Mouse (Mus musculus) forebrain, embryonic 14.5 days (tissue): ENCODE measurements around the gene Ky. TPM values are rescaled to one million over a fixed set of nuclear protein-coding genes. Genes with fewer than 3 reads are reported as not detected.

Source experiments
- ATAC-seq: fragments of 200-750 bp; cut with Nextera tagmentation; 2 replicates; pipeline ENCODE4 v1.8.0; 2017; ENCODE audit warnings: mild to moderate bottlenecking, moderate library complexity
- DNase-seq: peaks from one replicate; pipeline ENCODE4 v3.0.0-alpha.2; 2015; ENCODE audit warnings: low spot score
- H3K27ac ChIP-seq: fragments of 300-500 bp; sonication (generic); 2 replicates; pipeline ENCODE4 v1.5.1; 2014; ENCODE audit warnings: low read depth, mild to moderate bottlenecking, control low read depth, low read length, moderate library complexity
- H3K27me3 ChIP-seq: fragments of 300-500 bp; sonication (generic); replicated peaks from 2 replicates; pipeline ENCODE4 v1.6.1; 2014; ENCODE audit warnings: low read length, control low read depth, mixed read lengths; ENCODE audit not compliant: control insufficient read depth, insufficient read depth
- H3K36me3 ChIP-seq: fragments of 300-500 bp; sonication (generic); 2 replicates; pipeline ENCODE4 v1.6.1; 2014; ENCODE audit warnings: low read length, control low read depth; ENCODE audit not compliant: control insufficient read depth, insufficient read depth
- H3K4me1 ChIP-seq: fragments of 300-500 bp; sonication (generic); 2 replicates; pipeline ENCODE4 v1.6.1; 2014; ENCODE audit warnings: antibody characterized with exemption, low read length, control low read depth; ENCODE audit not compliant: control insufficient read depth, insufficient read depth
- H3K4me2 ChIP-seq: fragments of 300-500 bp; sonication (generic); 2 replicates; pipeline ENCODE4 v1.6.1; 2014; ENCODE audit warnings: mild to moderate bottlenecking, control low read depth, low read length
- H3K4me3 ChIP-seq: fragments of 300-500 bp; sonication (generic); 2 replicates; pipeline ENCODE4 v1.5.1; 2014; ENCODE audit warnings: low read depth, low read length, control low read depth
- H3K9ac ChIP-seq: fragments of 300-500 bp; sonication (generic); 2 replicates; pipeline ENCODE4 v1.6.1; 2014; ENCODE audit warnings: mild to moderate bottlenecking, low read length, control low read depth, moderate library complexity
- H3K9me3 ChIP-seq: fragments of 300-500 bp; sonication (generic); replicated peaks from 2 replicates; pipeline ENCODE4 v1.6.1; 2016; ENCODE audit warnings: low read length, control low read depth, mixed read lengths; ENCODE audit not compliant: control insufficient read depth
- WGBS: fragments of 180-500 bp; shearing (Covaris S2); extraction: QIAGEN DNeasy Blood & Tissue Kit; methylation state at CpG from one replicate; pipeline ENCODE4 v1.1.7; 2014; 5-methylcytosine and 5-hydroxymethylcytosine counted together
- polyA plus RNA-seq: library from polyadenylated mRNA; unstranded; fragments of >200 nt; fragmentation: Nextera tagmentation; extraction: Ambion mirVana; gene quantifications from 2 replicates; pipeline ENCODE4 v1.2.1, GENCODE M21; 2014

The Ky gene
- polyA plus RNA-seq, 1 experiment from 2014 or later, result 0.30 TPM

DNA sequence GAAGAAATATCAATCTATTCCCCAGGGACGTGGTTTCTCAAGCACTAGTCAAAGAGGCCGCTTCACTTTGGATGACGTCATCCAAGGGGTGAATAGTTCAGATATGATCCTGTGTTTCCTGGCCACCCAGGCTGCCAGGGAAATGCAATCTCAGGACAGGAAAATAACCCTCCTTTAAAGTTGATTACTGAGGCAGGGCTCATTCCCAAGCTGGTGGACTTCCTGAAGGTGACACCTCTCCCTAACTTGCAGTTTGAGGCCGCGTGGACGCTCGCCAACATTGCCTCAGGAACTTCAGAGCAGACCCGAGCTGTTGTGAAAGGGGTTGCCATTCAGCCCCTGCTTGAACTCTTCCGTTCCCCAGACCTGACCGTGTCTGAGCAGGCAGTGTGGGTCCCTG, 46.2 kb downstream of the Ky start:
- H3K9ac ChIP-seq, result no peak overlapping the region
- no peak overlapping the region for H3K27ac ChIP-seq
- no peaks in the 10 kb centered on the region for H3K36me3 ChIP-seq
- H3K9me3 ChIP-seq, result no peaks in the 10 kb centered on the region
- no peak for DNase-seq
- H3K4me2 ChIP-seq, result no peak overlapping the region
- no peak overlapping the region for H3K4me3 ChIP-seq
- 0 out of 2 replicates have a peak, but pooled peaks cover 14% of the 10 kb centered on the region for H3K27me3 ChIP-seq
- 81% methylated on average over 10 of the region's 10 CpGs for WGBS
- peaks cover 4% of the 10 kb centered on the region for H3K4me1 ChIP-seq
- ATAC-seq, result no peak

DNA sequence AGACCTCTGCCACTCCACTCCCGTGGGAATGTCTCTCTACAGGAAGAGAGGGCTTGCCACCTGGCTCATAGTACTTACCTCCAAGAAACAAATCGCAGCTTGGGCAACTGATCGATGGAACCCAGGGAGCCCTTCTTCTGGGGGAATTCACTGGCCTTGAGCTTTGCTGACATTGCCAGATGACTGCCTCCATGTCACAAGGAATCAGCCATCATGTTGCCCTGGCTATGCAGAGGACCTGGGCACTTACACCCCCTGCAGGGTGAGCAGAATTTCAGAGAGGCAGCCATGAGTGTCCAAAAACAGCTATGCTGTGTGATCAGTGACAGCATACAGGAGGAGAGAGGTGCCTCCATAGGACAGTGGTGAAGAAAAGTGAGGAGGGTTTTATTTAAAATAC, 48.2 kb downstream of the Ky start:
- H3K4me3 ChIP-seq, result no peak overlapping the region
- 0 out of 2 replicates have a peak, but pooled peaks cover 5% of the 10 kb centered on the region for H3K9me3 ChIP-seq
- WGBS, result 94% methylated on average over 3 of the region's 3 CpGs
- H3K4me2 ChIP-seq, result no peak overlapping the region
- no peaks in the 10 kb centered on the region for H3K4me1 ChIP-seq
- 0 out of 2 replicates have a peak, but pooled peaks cover 5% of the 10 kb centered on the region for H3K27me3 ChIP-seq
- DNase-seq, result no peak
- H3K27ac ChIP-seq, result no peak overlapping the region
- H3K9ac ChIP-seq, result no peak overlapping the region
- ATAC-seq, result no peak
- H3K36me3 ChIP-seq, result no peaks in the 10 kb centered on the region

DNA sequence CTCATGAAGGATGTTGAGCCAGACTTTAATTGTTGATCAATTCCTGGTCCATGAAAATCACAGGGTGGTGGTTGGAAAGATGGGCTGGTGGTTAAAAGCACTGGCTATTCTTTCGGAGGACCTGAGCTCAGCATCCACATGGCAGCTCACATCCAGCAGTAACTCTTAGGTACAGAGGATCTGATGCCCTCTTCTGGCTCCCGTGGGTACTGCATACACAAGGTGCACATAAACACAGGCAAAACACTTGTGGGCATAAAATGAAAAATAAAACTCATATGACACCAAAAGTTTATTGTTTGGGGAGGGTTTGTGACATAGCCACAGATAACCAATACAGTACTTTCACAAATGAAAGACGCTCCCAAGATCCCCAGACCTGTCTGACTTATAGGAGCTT, 52.9 kb downstream of the Ky start:
- H3K27me3 ChIP-seq, result no peaks in the 10 kb centered on the region
- ATAC-seq (no peak), DNase-seq (no peak)
- H3K4me3 ChIP-seq, result no peak overlapping the region
- no peaks in the 10 kb centered on the region for H3K4me1 ChIP-seq
- H3K27ac ChIP-seq, result no peak overlapping the region
- H3K36me3 ChIP-seq, result no peaks in the 10 kb centered on the region
- WGBS, result 94% methylated on average over 3 of the region's 3 CpGs
- no peak overlapping the region for H3K9ac ChIP-seq
- H3K9me3 ChIP-seq, result 0 out of 2 replicates have a peak, but pooled peaks cover 5% of the 10 kb centered on the region
- no peak overlapping the region for H3K4me2 ChIP-seq

DNA sequence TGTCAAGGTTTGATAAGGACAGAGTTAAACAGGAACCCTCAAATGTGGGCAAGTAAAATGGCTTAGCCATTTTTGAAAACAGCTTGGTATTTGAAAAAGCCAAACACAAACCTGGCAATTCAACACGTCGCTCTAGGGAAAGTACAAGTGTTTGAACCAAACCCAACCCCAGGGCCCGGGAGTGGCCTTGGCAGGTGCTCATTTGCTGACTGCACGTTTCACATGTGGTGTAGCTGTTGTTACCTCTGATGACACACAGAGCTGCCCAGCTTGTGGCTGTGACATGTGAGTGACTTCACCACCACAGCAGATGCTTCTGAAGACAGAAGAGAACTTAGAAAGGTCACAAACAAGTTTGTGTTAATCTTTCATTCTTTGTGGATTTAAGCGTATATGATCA, 67.3 kb downstream of the Ky start:
- Histone ChIP-seq H3K4me2 (no peak overlapping the region), H3K4me3 (no peak overlapping the region), H3K9ac (no peak overlapping the region), H3K27me3 (no peaks in the 10 kb centered on the region), H3K27ac (no peak overlapping the region), H3K4me1 (peaks cover 4% of the 10 kb centered on the region; the same call in 1 of the 2 replicates), H3K36me3 (no peaks in the 10 kb centered on the region), H3K9me3 (no peaks in the 10 kb centered on the region)
- no peak for DNase-seq
- 87% methylated on average over 5 of the region's 5 CpGs for WGBS
- no peak for ATAC-seq

DNA sequence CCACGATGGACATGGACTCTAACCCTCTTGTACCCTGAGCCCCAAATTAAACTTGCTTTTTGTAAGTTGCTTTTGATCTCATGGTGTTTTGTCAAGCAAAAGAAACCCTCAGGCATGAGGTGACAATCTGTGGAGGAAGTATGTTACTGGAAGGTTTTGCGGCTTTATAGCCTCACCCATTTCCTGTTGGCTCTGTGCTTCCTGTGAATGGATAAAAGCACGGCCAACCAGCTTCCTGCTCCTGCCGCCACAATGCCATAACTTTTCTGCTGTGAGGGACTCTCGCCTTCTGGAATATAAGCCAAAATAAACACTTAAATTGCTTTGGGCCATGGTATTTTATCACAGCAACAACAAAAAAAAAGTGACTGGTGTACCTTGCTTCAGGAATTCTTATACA, 71.9 kb downstream of the Ky start:
- Histone ChIP-seq H3K27me3 (no peaks in the 10 kb centered on the region), H3K36me3 (no peaks in the 10 kb centered on the region), H3K4me2 (no peak overlapping the region), H3K4me3 (no peak overlapping the region), H3K9me3 (no peaks in the 10 kb centered on the region), H3K4me1 (peaks cover 4% of the 10 kb centered on the region; the same call in 1 of the 2 replicates), H3K27ac (no peak overlapping the region), H3K9ac (no peak overlapping the region)
- no peak for ATAC-seq
- 87% methylated on average over 5 of the region's 5 CpGs for WGBS
- no peak for DNase-seq

DNA sequence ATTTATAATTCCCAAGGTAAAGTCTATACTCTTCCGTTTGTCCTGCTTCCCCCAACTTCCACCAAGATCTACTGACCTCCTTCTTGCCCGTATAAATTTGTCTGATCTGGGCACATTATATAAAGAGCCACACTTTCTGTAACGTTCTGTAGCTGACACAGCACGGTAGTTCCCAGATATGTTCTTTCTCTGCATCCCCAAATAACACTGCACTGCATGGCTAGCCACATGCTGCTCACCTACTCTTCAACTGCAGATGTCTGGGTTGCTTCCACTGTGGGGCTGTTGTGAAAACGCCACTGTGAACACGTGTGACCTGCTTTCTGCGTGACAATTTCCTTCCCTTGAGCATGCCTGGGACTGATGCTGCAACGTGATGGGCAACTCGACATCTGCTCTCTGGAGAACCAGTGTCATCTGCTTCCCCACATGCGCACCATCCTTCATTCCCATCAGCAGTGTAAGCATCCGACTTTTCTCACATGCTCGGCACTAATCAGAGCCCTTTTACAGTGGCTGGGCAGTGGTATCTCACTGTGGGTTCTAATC, 76.4 kb downstream of the Ky start:
- WGBS, result 86% methylated on average over 12 of the region's 12 CpGs
- DNase-seq, result no peak
- Histone ChIP-seq H3K9ac (no peak overlapping the region), H3K4me2 (no peak overlapping the region), H3K36me3 (peaks cover 25% of the 10 kb centered on the region), H3K4me1 (no peaks in the 10 kb centered on the region), H3K4me3 (no peak overlapping the region), H3K27ac (no peak overlapping the region), H3K9me3 (no peaks in the 10 kb centered on the region), H3K27me3 (no peaks in the 10 kb centered on the region)
- ATAC-seq, result no peak

DNA sequence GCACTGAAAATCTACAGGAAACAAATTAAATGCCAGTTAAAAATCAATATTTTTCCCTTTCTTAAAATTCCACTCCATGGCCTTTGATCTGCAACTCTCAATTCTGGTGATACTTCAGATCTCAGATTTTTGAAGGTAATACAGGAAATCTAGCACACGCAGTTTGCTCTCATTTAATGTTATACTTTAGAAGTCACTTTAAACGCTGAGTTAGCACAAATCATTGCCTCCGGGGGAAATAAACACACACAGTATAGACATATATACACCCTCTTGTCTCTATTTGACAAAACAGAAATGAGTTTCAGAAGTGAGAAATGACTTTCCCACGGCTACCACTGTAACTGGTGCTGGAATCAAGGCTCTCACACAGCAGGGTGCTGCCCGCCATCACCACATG, 81.8 kb downstream of the Ky start:
- 86% methylated on average over 5 of the region's 5 CpGs for WGBS
- ATAC-seq, result no peak
- no peak overlapping the region for H3K4me2 ChIP-seq
- H3K27ac ChIP-seq, result no peak overlapping the region
- DNase-seq, result no peak
- H3K27me3 ChIP-seq, result no peaks in the 10 kb centered on the region
- no peaks in the 10 kb centered on the region for H3K9me3 ChIP-seq
- no peak overlapping the region for H3K4me3 ChIP-seq
- H3K4me1 ChIP-seq, result no peaks in the 10 kb centered on the region
- no peak overlapping the region for H3K9ac ChIP-seq
- peaks cover 33% of the 10 kb centered on the region for H3K36me3 ChIP-seq

DNA sequence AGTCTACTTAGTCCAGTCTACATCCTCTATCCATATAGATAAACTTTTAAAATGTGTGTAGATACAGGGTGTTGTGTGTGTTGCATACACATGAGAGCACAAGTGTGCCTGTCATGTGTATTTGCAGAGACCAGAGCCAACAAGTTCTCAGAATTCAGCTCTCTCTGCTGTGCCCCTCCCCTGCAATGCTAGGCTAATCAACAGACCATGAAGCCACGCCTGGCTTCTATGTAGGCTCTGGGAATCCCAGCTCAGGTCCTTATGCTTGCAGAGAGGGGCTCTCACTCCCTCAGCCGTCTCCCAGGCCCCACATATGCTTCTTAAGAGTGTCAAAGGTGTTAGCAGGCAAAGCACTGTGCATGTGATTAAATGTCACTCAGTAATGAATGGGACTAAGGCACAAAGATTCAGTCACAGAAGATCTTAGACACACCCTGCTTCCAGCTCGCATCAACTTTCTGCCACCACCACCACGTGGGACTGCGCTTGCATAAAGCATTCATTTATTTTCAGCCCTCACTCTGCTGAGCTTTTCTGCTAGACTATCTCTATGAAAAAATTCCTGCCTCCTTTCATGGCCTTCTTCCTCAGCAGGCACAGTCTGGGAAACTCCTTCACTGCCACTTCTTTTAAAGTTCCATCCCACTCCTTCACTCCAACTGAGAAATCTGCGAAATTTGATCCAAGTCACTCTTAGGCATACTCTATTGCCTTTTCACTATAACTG, 89.3 kb downstream of the Ky start:
- Histone ChIP-seq H3K36me3 (peaks cover 37% of the 10 kb centered on the region), H3K4me2 (no peak overlapping the region), H3K27ac (no peak overlapping the region), H3K9me3 (no peaks in the 10 kb centered on the region), H3K27me3 (no peaks in the 10 kb centered on the region), H3K9ac (no peak overlapping the region), H3K4me3 (no peak overlapping the region), H3K4me1 (no peaks in the 10 kb centered on the region)
- WGBS, result 41% methylated on average over 6 of the region's 6 CpGs
- ATAC-seq, result no peak
- DNase-seq, result no peak
